Mouse (Mus musculus): ENCODE data around the gene Fcho2.

Fcho2 gene

DNA sequence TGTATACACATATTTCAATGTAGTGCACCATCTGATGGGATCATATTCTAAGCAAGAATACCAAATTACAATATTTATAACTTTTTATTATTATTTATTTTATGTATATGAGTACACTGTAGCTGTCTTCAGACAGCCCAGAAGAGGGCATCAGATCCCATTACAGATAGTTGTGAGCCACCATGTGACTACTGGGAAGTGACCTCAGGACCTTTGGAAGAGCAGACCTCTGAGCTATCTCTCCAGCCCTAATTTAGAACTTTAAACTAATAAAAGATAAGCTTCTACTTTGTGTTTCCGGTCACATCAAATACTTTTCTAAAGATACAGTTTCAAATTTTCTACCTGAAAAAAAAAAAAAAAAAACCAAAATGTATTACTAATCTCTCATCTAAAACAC, 6.2 kb downstream of the Fcho2 start:
- in situ Hi-C loops (cut with MboI, MseI): no loop called here

DNA sequence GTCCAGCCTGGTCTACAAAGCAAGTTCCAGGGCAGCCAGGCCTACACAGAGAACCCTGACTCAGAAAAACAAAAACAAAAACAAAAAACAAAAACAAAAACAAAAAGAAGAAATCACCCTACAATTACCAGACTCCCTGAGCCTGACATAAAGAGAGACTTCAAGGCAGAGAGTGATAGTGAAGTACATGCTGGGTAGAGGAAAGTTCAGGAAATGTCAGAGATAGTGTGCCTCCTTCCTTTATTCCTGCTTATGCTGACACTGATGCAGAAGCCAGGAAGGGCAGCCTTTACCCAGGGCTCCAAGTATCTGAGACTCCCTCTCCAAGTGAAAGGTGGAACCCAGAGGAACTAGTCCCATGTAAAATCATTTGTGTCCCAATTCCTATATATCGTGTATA, 10.8 kb downstream of the Fcho2 start:
- in situ Hi-C loops (cut with MboI, MseI): no loop called here

DNA sequence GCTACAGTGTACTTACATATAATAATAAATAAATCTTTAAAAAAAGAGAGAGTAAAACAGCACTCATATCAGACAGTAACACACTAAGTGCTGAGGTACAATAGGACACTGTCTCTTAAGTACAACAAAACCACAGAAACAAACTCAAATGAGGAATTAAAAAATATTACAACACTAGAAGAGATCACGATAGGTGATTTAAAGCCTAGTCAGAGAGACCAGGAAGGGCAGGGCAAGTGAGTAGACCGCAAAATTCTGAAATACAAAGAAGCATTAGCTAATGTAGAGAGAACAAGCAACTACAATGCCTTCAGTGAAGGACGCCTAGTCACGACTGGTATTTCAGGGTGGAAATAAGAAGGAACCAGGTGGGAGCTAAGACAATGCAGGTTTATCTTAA, 11.6 kb downstream of the Fcho2 start:
- in situ Hi-C loops (cut with MboI, MseI): no loop called here

DNA sequence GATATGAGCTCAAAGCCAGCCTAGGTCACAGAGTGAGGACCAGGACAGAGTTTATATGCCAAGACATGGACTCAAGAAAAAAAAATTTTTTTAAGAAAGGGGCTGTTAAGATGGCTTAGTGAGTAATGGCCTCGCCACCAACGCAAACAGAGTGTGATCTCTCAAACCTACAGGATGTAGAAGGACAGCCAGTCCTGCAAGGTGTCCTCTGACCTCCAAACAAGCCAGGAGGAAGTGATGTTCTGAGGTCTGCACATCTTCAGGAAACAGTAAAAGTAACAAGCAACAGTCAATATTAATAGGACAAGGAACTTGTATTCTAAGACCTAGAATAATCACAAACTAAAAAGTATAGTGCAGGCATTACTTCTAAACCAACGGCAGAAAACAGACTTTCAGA, 12.3 kb downstream of the Fcho2 start:
- in situ Hi-C loops (cut with MboI, MseI): no loop called here

DNA sequence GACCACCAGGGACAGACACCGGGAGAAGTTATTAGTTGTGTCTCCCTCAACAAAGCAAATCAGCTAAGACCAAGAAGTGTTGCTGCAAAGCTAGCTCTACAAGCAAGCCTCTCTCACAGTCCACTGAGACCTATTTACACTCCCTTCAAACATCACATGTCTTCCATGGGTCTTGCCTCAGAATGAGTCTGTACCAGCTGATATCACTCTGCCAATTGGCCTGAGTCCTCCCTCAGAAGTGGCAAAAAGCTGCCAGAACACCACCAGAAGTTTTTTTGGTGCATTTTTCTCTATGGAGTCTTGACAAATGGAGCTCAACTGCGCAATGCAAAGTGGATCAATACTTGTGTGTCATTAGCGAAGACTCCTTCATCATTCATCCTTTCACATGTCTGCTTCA, 19.7 kb downstream of the Fcho2 start:
- in situ Hi-C loops (cut with MboI, MseI): no loop called here

DNA sequence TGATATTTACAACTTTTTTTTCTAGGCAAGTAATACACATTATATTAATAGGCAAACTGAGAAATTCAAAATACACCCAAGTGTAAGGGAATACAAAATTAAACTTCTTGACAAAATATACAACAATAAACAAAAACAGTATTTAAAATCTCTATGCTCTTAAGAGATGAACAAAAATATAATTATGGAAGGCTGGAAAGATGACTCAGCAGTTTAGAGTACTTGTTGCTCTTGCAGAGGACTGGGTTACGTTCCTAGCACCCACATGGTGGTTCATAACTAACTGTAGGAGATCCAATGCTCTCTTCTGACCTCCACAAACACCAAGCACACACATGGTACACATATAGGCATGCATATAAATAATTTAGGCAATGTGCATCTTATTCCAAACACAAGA, 22.4 kb downstream of the Fcho2 start:
- in situ Hi-C loops (cut with MboI, MseI): no loop called here

DNA sequence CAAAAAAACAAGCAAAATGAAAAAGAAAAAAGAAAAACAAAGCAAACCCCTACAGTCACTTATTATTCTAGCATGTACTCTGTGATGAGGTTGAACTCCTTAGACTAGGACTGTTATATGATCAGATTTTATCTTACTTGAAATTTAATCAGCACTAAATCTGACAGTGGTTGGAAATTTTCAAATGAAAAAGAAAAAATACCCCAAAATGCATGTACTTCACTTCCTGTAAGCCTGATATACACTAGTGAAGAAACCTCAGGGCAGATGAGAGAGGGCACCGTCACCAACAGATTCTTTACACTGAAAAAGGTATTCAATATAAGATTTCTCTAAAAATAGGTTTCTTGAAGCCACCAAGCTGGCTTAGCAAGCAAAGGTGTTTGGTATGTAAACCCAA, 23.6 kb downstream of the Fcho2 start:
- in situ Hi-C loops (cut with MboI, MseI): no loop called here

DNA sequence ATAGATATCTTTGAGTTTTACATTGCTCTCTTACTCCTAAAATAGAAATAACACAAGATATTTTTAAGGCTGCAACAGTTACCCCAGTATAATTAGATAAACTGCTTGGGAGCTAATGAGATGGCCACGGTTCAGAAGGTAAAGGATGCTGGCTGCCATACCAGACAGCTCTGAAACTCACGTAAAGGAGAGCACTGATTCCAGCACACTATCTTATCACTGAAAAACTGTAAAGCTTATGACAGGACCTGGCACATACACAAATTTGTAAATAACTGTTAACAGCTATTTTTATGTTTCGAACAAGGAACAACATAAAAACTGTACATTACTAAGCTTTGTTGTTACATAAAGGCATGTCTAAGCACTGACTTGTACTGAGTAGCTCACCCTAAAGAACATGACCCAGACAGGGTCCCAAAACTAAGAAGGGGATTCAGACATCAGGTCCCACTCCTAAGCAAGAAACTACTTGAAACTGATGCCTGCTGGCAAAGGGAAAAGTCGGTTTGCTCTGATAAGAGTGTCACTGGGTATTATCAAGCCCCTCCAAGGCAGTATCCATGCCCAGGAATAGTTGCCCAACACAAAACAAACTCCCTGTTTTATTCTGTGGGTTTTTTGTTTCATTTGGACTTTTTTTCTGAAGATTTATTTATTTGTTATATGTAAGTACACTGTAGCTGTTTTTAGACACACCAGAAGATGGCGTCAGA, 28.1 kb downstream of the Fcho2 start:
- in situ Hi-C loops (cut with MboI, MseI): no loop called here

DNA sequence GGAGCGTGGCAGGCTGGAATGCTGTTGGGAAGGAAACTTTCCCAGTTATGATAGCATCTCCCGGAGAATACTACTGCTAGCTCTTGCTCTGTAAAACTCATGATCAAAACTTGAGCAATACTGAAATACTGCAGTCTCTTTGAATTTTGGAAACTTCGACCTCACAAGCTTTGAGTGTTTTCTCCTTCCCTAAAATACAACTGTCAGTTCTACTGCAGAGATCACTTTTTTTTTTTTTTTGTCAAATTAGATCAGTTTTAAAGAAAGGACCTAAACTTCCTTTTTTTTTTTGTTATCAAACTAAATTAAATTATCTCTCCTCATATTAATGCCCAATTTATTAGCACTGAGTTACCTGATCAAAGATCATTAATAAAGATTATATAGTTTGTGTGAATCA, 37.3 kb downstream of the Fcho2 start:
- in situ Hi-C loops (cut with MboI, MseI): no loop called here

DNA sequence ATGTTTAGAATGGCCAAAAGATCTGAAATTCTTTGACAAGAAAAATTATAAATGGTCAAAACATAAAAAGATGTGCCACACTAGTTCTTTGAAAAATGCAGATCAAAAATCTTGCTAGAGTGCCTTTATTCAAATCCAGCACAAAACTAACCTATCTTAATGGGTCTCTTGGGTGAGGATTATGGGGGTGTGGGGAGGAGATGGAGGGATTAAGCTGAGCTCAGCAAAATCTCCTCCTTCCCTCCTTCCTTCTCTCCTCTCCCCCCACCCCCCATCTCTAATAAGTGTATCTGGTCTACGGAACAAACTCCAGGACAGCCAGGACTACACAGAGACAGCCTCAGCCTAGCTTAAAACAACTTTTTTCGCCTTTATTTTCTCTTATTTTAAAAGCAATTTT, 43.8 kb downstream of the Fcho2 start:
- in situ Hi-C loops (cut with MboI, MseI): no loop called here

DNA sequence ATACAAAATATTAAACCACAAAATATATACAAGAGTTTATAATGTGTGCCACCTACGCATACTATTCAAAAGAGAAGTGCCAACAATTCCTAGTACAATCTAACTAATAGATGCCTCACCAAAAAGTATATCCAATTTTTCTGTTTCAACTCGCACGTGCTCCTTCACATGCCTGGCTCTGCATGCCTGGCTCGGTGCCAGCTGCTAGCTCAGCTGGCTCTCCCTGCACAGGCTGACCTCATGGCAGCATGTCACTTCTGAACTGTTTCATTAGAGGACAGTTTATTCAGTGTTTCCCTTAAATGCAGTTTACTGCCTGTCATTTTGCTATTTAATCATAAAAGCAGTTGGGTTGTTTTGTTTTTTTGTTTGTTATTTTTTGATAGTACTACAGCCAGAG, 46.9 kb downstream of the Fcho2 start:
- in situ Hi-C loops (cut with MboI, MseI): no loop called here

DNA sequence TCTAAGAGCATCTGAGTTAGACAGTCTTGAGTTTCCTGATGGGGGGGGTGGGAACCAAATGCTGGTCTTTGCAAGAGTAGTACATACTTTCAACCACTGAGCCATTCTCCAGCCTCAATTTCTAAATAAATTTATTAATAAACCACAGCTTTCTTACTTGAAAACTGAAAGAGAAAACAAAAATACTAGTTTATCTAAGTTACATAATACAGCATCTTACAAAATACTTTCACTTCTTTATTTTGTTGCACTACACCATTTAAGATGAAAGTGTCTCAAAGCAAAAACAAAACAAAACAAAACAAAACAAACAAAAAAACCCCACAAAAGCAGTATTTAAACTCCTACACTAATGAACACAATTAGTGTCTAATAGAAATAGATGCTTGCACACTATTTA, 53.5 kb downstream of the Fcho2 start:
- in situ Hi-C loops (cut with MboI, MseI): no loop called here

DNA sequence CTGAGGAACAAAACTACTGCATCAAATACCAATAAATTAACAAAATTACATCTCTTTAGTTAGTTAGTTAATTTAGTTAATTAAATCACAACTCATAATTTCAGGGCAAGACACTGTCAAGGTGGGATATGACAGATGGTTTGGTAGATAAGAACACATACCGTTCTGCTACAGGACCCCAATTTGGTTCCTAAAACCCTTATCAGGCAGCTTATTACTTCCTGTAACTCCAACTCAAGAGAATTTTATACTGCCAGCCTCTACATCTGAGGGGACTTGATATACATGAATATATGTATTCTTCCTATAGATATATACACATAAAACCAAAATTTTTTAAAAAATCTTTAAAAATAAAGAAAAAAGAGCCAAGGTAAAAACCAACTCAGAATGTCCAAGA, 59.4 kb downstream of the Fcho2 start:
- in situ Hi-C loops (cut with MboI, MseI): no loop called here

DNA sequence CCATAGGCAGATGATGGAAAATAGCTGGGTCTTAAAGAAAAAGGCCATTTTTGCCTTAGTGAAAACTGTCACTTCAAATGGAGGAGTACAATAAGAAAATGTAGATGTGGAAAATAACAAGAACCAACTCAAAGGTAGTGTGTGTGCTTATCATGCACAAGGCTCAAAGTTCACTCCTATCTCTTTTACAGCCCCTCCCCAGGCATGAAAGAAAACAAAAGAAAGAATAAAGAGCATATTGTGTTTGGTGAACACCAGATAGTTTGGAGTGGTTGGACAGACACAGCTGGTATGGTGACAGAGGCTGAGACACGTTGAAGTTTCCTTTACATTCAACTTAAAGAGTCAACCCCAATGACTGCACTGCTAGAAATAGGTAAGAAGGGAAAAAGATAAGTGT, 70.6 kb downstream of the Fcho2 start:
- in situ Hi-C loops (cut with MboI, MseI): no loop called here

DNA sequence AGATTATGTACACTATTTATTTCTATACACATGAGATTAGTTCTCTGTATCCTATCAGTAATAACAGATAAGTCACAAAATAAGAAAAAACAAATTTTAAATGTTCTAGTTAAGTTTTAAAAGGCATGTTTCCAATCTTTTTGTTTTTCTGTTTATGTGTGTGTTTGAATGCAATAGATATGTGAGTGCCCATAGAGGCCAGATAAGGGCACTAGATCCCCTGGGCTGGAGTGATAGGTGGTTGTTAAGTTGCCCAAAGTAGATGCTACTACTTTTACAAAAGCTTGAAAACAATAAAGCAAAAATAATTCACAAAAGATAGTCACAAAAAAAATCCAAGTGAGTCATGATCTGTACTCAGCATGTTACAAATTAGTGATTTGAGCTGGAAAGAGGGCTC, 71.4 kb downstream of the Fcho2 start:
- in situ Hi-C loops (cut with MboI, MseI): no loop called here

DNA sequence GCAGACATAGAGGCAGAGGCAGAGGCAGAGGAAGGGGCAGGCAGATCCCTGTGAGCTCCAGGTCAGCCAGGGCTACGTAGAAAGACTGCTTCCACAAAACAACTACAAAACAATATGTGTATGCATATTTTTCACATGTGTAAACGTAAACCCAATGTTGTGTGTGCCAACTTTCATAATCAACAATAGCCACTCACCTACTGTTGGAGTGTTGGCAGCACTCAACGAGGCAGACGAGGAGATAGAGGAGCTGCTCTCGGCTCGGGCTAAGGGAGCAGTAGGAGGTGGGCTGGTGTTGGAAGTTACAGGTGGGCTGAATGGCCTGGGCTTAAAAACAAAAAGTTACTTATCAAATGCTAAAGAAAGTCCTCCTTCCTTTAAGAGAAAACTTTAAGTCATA, 72.0 kb downstream of the Fcho2 start:
- in situ Hi-C loops (cut with MboI, MseI): no loop called here

DNA sequence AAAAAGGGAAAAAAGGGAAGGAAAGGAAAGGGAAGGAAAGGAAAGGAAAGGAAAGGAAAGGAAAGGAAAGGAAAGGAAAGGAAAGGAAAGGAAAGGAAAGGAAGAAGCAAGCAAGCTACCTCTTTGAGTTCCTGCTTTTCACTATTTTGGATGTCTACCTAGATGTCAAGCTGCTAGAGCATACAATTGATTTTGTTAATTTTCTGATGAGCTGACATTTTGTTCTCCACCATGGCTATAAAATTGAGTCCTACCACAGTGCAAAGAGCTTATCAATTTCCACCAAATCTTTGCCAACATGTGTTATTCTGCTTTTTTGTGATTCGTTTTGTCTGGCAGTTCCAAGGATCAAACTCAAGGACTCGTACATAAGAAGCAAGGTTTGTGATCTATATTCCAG, 77.0 kb downstream of the Fcho2 start:
- in situ Hi-C loops (cut with MboI, MseI): no loop called here

DNA sequence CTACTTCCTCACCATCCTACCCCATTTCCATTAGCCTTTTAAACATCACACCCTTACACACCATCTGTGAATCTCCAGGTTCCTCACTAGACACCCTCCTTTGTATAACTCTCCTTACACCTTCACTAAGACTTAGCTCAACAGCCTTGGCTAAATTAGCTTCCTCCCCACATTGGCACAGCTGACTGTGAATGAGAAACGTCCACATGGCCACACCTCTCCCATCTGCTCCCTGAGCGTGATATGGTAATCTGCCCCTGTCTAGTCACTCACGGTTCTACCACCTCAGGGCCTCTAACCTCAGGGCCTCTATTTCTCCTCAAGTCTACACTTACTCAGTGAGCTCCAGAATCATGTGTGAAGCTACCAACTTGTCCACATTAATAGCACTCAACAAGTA, 82.0 kb downstream of the Fcho2 start:
- in situ Hi-C loops (cut with MboI, MseI): no loop called here

DNA sequence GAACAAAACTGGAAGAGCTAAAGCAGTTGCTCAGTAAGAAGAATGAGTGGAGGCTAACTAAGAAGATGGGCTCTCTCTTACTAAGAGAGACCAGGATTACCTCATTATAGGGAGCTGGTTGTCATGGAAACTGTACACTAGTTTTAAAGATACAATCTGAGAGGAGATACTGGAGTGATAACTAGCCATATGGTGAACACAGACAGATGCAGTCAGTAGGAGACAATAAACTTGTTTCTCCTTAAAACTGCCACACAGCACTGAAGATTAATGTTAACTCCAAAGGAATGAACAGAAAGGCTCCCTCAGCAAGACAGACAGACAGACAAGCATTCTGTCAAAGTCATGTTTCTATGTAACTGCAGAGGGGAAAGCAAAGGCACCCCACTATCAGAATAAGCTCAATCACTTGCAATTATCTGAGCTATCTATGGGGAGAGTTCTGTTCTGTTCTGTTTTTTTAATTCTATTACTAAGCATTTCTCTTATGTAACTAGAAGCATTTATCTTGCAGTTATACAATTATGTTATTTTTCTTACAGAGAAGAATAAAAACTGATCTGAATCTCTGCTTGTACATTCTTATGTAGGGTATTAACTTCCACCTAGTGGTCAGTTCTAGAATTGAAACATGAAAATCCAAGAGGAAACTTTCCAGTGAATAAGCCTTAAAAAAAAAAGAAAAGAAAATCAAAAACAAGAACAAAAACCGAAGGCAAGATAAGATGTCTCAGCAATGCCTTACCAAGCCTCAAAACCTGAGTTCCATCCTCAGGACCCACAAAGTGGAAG, 85.8 kb downstream of the Fcho2 start:
- in situ Hi-C loops (cut with MboI, MseI): no loop called here

DNA sequence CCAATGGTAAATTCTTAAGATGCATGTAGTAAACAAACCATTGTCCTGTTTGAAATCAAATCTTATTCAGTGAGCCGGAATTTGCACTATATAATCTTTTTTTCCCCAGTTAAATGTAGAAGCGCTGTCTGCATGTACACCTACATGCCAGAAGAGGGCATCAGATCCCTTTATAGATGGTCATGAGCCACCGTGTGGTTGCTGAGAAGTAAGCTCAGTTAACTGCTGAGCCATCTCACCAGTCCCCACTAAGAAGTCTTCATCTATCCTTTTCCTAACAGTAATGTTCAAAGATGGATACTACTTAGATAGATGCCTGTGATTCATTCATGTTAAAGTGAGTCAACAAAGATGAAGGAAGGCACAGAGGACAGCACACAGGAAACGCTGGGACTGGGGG, 88.8 kb downstream of the Fcho2 start:
- in situ Hi-C loops (cut with MboI, MseI): no loop called here

DNA sequence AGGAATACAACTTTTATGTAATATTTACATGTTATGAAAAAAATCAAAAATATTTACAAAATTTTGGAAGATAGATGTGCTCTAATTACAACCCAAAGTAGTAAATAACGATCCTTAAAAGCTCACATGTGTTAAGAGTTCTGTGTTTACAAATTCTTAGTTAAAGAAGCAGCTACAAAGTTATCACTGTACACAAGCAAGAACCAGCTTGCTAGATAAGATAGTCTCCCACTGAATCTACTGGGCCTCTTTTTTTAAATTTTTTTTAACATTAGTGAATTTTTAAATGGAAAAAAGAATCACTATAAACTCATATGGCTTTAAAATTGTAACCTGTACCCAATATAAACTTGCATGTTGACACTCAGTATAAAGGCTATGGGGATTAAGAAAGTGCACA, 91.8 kb downstream of the Fcho2 start:
- in situ Hi-C loops (cut with MboI, MseI): no loop called here

DNA sequence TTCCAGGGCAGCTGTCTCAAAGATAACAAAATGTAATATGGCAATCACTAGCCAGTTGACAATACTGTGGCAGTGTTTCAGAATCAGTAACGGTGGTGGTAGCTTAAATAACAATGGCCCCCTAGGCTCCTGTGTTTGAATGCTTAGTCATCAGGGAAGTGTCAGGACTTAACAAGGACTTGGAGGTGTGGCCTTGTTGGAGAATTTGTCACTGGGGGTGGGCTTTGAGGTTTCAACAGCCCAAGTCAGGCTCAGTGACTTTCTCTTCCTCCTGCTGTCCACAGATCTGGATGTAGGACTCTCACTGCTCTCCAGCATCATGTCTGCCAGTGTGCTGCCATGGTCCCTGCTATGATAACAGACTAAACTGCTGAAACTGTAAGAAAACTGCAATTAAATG, 93.0 kb downstream of the Fcho2 start:
- in situ Hi-C loops (cut with MboI, MseI): no loop called here

DNA sequence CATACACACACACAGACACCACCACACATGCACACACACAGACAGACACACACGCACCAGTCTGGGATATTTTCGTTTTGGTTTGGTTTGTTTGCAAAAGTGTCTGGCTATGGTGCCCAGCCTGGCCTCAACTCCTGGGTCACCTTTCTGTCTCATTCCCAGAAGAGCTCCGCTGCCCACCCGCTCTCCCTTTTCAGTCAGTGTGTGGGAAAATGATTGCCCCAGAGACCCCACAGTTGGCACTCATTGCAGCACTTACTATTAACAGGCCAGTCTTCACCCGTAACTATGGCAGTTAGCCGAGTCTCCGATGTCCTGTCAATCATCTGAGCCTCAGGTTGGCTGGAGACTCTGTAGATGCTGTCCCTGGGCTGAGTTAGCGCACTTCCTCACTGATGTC, 99.1 kb downstream of the Fcho2 start:
- in situ Hi-C loops (cut with MboI, MseI): no loop called here
